Mouse (Mus musculus): ENCODE measurements around the gene Il20rb.

GRCm38 (mm10) chr9:100436865-100437595, 49.6 kb downstream of the Il20rb start:
- no peak for TF ChIP-seq CTCF (conservative IDR thresholded peaks at IDR 0.05; ENCODE audit: low read length)
- TF ChIP-seq POU5F1 (IDR thresholded peaks at IDR 0.05; ENCODE audit: borderline replicate concordance, low read length) = no peak
